Mouse (Mus musculus): ENCODE data around the gene Sod2.
"Not testable (repeated sequence)": the region's sequence is repeated elsewhere in the genome, so short reads cannot be mapped to it uniquely, and the experiment has no call there.

Gene Sod2

GRCm38 (mm10) chr17:13006546-13006945 is at the start of gene Sod2:
Sod2 (plus strand) TSS chr17:13006846.
- not testable (repeated sequence) for DNase-seq (ENCODE audit: low read depth)

- DNase-seq (ENCODE audit: low read depth): not testable (repeated sequence)
These were observed 47.3 kb upstream of the Sod2 start for GRCm38 (mm10) chr17:12959377-12959776.

GRCm38 (mm10) chr17:12960331-12960873 is 46.2 kb upstream of the Sod2 start, which contains the start of gene Acat2:
Acat2 (minus strand) TSS chr17:12960747.
- peak; percentile 98 for DNase-seq (ENCODE audit: low read depth)

GRCm38 (mm10) chr17:12963476-12963875 is 43.2 kb upstream of the Sod2 start:
- no peak for DNase-seq (ENCODE audit: low read depth)

- no peak for DNase-seq (ENCODE audit: low read depth)
These were observed 39.5 kb upstream of the Sod2 start for GRCm38 (mm10) chr17:12967173-12967572.

GRCm38 (mm10) chr17:12973851-12974250 is 32.8 kb upstream of the Sod2 start:
- DNase-seq (ENCODE audit: low read depth): no peak

- no peak for DNase-seq (ENCODE audit: low read depth)
These were observed 28.1 kb upstream of the Sod2 start for GRCm38 (mm10) chr17:12978546-12978945.

- DNase-seq (ENCODE audit: low read depth): no peak
These were observed 22.7 kb upstream of the Sod2 start for GRCm38 (mm10) chr17:12983988-12984387.

- DNase-seq (ENCODE audit: low read depth): peak; percentile 47
These were observed 18.6 kb upstream of the Sod2 start for GRCm38 (mm10) chr17:12988096-12988495.

GRCm38 (mm10) chr17:12990567-12991145 is 16.0 kb upstream of the Sod2 start:
- no peak for DNase-seq (ENCODE audit: low read depth)

- no peak for DNase-seq (ENCODE audit: low read depth)
These were observed 15.4 kb upstream of the Sod2 start for GRCm38 (mm10) chr17:12991194-12991634.

GRCm38 (mm10) chr17:12991635-12992358 is 14.8 kb upstream of the Sod2 start:
- peak; percentile 88 for DNase-seq (ENCODE audit: low read depth)

GRCm38 (mm10) chr17:12992470-12992991 is 14.1 kb upstream of the Sod2 start:
- DNase-seq (ENCODE audit: low read depth): peak; percentile 92

- no peak for DNase-seq (ENCODE audit: low read depth)
These were observed 12.6 kb upstream of the Sod2 start, which contains the start of gene Wtap for GRCm38 (mm10) chr17:12994069-12994468. Wtap (minus strand) TSS chr17:12994169.

GRCm38 (mm10) chr17:12996345-12996744 is 10.3 kb upstream of the Sod2 start:
- peak; percentile 73 for DNase-seq (ENCODE audit: low read depth)

- DNase-seq (ENCODE audit: low read depth): no peak
These were observed 8.8 kb upstream of the Sod2 start for GRCm38 (mm10) chr17:12997890-12998289.

GRCm38 (mm10) chr17:12999069-12999468 is 7.6 kb upstream of the Sod2 start:
- no peak for DNase-seq (ENCODE audit: low read depth)

- DNase-seq (ENCODE audit: low read depth): not testable (repeated sequence)
These were observed 4.4 kb upstream of the Sod2 start for GRCm38 (mm10) chr17:13002243-13002642.

GRCm38 (mm10) chr17:13004436-13004835 is 2.2 kb upstream of the Sod2 start:
- DNase-seq (ENCODE audit: low read depth): not testable (repeated sequence)

GRCm38 (mm10) chr17:13006984-13007383 is 338 bp downstream of the Sod2 start:
- no peak for DNase-seq (ENCODE audit: low read depth)

- DNase-seq (ENCODE audit: low read depth): peak; percentile 93
These were observed 1.2 kb downstream of the Sod2 start for GRCm38 (mm10) chr17:13007730-13008425.

- no peak for DNase-seq (ENCODE audit: low read depth)
These were observed 1.9 kb downstream of the Sod2 start for GRCm38 (mm10) chr17:13008528-13008927.
